Mouse (Mus musculus) adrenal gland, adult 2 months (tissue): ENCODE measurements at regions not wholly inside any gene's neighbourhood (a gene's known extent, or its start where the extent isn't known, plus 50 kb on each side); places are given as distances from the start of the nearest gene placed in this dataset.

Experiments
- DNase-seq: peaks from one replicate; pipeline ENCODE4 v3.0.0; 2021

GRCm38 (mm10) chr5:118815783-118816182, 255.3 kb downstream of the Med13l start:
- peak; percentile 66 for DNase-seq

GRCm38 (mm10) chr5:118818294-118818693, 257.8 kb downstream of the Med13l start:
- no peak for DNase-seq

- no peak for DNase-seq
Observed at GRCm38 (mm10) chr5:118824791-118825190, 264.3 kb downstream of the Med13l start.

- DNase-seq = no peak
Observed at GRCm38 (mm10) chr5:118829031-118829698, 268.7 kb downstream of the Med13l start.

- DNase-seq = no peak
Observed at GRCm38 (mm10) chr5:118832701-118833100, 272.2 kb downstream of the Med13l start.

- no peak for DNase-seq
Observed at GRCm38 (mm10) chr5:118834129-118834528, 273.6 kb downstream of the Med13l start.

GRCm38 (mm10) chr5:118837001-118837400, 276.5 kb downstream of the Med13l start:
- no peak for DNase-seq

GRCm38 (mm10) chr5:118838421-118838820, 277.9 kb downstream of the Med13l start:
- peak; percentile 59 for DNase-seq

GRCm38 (mm10) chr5:118839916-118840315, 279.4 kb downstream of the Med13l start:
- peak; percentile 11 for DNase-seq

GRCm38 (mm10) chr5:118841210-118842016, 280.9 kb downstream of the Med13l start:
- DNase-seq = no peak

GRCm38 (mm10) chr5:118842017-118842396, 281.5 kb downstream of the Med13l start:
- DNase-seq = no peak

GRCm38 (mm10) chr5:118857001-118857400, 296.5 kb downstream of the Med13l start:
- peak; percentile 20 for DNase-seq

GRCm38 (mm10) chr5:118861143-118861847, 300.8 kb downstream of the Med13l start:
- DNase-seq = no peak

- no peak for DNase-seq
Observed at GRCm38 (mm10) chr5:118867511-118867910, 307.0 kb downstream of the Med13l start.

GRCm38 (mm10) chr5:118869330-118869729, 308.9 kb downstream of the Med13l start:
- DNase-seq = no peak

- peak; percentile 54 for DNase-seq
Observed at GRCm38 (mm10) chr5:118873871-118874270, 313.4 kb downstream of the Med13l start.

GRCm38 (mm10) chr5:118875096-118875637, 314.7 kb downstream of the Med13l start:
- DNase-seq = peak; percentile 61

GRCm38 (mm10) chr5:118876586-118877312, 316.3 kb downstream of the Med13l start:
- DNase-seq = peak; percentile 54

GRCm38 (mm10) chr5:118877313-118877669, 316.8 kb downstream of the Med13l start:
- peak; percentile 86 for DNase-seq

- DNase-seq = peak; percentile 29
Observed at GRCm38 (mm10) chr5:118877831-118878230, 317.4 kb downstream of the Med13l start.

GRCm38 (mm10) chr5:118878722-118879121, 318.2 kb downstream of the Med13l start:
- peak; percentile 46 for DNase-seq
